Mouse (Mus musculus) CD8-positive naive resting alpha-beta T cell, adult 2 months (primary cell): ENCODE measurements around the gene Itih5.

Source experiments
- DNase-seq, 2 experiments: peaks; one replicate each; pipeline ENCODE4 v3.0.0; 2022; ENCODE audit warnings: low read depth in 2 of 2, low spot score in 2 of 2

The Itih5 gene

DNA sequence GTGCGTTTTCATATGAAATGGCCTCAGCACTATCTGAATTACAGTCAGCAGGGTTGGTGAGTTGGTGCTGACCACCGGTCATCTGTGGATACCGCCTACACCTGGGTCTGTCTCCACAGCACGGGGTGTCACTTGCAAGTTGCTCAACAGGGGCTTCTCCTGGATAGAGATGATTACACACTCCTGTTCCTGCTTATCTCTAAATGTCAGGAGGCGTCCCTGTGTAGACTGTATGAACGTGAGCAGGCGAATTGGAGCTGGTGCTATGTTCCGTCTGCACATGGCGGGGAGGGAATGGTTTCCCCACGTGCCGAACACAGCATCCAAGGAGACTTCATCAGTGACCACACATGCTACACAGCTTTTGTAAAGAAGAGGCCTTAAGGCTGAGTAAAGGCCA is 13.9 kb downstream of the Itih5 start:
- DNase-seq: no peak

DNA sequence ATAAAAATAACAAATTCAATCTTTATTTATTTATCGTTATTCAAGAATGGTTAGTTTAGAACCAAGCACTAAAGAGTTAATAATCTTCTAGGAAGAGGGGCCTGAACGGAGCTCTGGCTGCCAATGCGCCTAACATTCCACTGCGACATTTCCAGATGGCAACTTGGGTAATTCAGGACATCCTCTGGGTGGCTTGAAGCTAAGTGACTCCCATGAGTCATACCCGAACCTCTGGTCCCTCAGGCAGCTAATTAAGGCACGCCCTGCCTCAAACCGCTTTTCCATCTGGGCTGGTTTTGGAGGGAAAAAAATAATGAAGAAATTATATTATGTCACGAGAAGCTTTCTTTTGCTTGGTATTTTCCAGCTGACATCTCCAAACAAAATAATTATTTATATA is 14.6 kb downstream of the Itih5 start:
- no peak for DNase-seq

DNA sequence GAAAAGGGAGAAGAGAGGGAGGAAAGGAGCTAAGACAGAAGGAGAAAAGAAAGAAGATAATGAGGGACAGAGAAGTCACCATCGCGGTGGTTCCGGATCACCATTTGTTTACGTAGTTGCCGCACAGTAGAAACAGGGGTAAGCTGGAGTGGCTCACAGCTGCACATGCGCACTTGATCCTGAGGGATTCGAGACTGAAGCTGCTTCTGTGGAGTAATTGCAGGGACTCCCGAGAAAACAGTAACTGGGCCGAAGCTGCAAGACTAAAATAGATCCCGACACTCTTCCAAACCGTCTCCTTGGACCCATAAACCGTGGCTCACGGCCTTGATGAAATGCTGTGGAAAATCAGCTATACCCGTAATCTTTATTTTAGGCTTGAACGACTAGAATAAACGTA is 16.6 kb downstream of the Itih5 start:
- no peak for DNase-seq

DNA sequence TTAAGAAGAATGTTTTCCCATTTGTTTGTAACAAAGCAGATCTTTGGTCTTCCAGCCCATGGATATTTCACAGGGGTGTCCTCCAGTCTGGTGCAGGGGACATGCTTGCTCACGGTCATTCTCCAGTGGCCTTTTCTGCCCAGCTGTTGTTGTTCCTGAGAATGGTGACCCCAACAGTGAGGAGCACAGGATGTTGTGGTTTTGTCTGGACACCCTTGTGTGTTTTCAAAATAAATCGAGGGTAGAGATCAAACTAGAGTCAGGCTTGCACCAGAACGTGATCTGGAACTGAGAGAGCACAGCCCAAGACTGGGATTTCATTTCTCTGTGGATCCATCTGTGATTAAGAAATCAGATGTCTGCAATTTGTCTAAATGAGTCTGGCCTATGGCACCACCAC is 40.2 kb downstream of the Itih5 start:
- no peak for DNase-seq

DNA sequence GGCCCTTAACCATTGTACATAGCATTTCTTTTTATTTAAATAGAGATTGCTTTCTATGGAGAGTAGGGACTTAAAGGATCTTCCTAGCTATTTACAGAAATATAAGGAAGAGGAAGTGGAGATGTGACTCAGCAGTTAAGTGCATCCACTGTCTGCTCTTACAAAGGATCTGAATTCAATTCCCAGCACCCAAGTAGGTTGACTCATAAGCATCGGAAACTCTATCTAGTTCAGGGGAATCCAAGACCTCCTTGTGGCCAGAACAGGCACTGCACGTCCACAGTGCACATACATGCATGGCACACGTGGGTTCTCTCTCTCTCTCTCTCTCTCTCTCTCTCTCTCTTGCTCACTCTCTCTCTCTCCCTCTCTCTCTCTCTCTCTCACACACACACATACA is 41.8 kb downstream of the Itih5 start:
- DNase-seq: no peak

- no peak for DNase-seq
Observed at GRCm38 (mm10) chr2:10199326-10199725, 46.0 kb downstream of the Itih5 start.

GRCm38 (mm10) chr2:10200736-10201285 is 47.4 kb downstream of the Itih5 start:
- no peak for DNase-seq

GRCm38 (mm10) chr2:10204301-10204700 is 50.9 kb downstream of the Itih5 start:
- no peak for DNase-seq

- no peak for DNase-seq
Observed at GRCm38 (mm10) chr2:10213468-10213867, 60.1 kb downstream of the Itih5 start.

DNA sequence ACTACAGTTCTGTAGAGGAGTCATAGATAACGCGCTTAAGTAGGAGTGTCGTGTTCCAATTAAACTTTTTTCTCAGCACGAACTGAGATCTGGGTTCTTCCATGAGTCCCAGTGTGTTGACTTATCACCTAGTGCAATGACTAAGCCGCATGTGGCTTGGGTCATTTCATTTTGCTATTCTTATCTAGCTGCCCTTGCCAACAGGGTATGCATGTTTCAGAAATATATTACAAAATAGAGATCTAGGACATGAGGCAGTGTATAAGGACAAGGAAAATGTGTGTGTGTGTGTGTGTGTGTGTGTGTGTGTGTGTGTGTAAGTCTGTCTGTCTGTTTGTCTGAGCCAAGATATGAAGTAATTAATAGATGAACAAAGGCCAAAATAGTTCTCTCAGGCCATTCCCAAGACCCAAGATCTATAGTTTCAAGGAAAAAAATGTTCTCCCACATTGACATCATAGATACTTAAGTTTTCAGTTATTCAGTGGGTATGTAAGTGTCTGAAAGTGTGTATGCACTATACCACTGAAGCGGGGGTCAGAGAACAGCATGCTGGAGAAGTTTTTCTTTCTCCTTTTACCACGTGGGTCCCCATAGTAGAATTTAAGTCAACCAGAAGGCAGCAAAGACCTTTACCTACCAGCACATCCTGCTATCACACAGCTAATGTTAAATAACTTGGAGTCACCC is 62.6 kb downstream of the Itih5 start:
- DNase-seq: no peak

DNA sequence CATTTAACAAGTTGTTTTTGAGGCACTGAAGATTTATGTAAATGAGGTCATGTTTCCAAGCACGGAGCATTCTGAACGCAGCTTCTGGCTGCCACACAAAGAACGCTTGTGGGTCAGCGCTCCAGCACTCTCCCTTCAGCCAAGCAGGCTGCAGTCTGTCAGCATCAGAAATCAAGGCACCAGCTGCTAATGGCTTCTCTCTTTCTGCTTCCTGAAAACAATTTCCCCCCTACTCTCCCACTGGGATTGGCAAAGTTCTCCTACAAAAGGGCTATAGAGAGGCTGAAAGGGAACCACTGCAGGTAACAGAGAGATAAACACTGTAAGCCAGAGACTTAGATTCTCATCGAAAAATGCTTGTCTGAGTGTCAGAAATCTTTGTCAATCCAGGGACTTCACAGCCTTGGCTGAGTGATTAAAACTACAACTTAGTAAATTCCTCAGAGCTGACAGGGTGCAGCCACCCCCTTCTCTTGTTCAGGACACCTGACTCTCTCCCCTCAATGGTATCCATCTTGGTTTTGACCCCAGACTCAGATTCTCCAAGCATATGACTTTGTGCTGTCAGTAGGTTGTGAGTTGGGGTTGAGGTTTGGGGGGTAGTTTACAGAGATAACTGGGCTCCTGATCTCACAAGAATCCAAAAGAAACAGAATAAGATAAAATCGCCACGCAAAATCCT is 63.3 kb downstream of the Itih5 start:
- no peak for DNase-seq

- no peak for DNase-seq
Observed at GRCm38 (mm10) chr2:10221862-10222261, 68.5 kb downstream of the Itih5 start.

- no peak for DNase-seq
Observed at GRCm38 (mm10) chr2:10226907-10227306, 73.5 kb downstream of the Itih5 start.

DNA sequence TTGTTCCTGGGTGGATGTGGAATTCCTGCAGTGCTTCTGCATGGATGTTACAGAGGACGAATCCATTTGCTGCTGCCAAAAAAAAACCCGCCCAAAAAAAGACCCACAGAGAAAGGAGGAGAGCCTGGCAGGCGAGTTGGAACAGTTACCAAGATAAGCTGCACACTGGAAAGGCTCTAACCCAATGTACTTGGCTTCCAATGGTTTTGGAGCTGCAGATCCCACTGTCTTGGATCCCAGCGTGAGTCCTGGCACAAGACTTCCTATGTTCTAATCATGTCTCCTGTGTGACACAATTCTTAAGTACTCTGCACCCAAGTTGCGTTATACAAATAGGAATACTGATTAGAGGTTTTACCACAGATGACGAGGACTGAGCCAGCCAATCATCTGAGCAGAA is 78.6 kb downstream of the Itih5 start:
- DNase-seq: no peak

DNA sequence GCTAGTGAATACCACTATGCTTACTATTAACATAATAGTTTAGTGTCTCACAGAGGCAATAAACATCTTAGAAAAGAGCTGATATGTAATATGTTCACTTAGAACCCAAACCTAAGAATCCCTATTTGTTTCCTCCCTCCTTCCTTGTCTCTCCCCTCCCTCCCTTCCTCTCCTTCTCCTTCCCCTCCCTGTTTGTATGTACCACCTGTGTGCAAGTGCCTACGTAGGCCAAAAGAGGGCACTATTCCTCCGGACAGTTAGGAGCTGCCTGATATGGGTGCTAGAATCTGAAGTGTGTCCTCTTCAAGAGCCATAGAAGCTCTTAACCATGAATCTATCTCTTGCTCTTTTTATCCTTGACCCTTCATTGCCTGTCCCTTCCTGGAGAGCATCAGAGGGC is 83.2 kb downstream of the Itih5 start:
- DNase-seq: no peak

- no peak for DNase-seq
Observed at GRCm38 (mm10) chr2:10242970-10243369, 89.6 kb downstream of the Itih5 start.

DNA sequence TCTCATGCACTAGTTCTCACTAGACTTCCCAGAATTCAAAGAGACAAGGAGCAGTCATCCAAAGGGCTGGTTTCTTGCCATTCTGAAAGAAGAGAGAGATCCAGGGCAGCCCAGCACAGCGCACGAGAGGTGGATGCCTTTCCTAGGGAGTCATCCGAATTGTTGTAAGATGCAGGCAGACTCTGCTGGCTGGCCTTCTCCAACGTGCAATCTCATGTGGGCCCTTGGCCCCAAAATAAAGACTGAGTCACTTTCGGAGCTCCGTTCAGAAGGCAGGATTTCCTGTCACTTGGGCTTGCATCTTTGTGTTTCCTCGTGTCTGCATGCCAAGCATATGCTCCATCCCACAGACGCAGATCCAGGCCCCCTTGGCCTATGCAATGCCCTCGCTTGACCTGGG is 97.1 kb downstream of the Itih5 start:
- DNase-seq: no peak

DNA sequence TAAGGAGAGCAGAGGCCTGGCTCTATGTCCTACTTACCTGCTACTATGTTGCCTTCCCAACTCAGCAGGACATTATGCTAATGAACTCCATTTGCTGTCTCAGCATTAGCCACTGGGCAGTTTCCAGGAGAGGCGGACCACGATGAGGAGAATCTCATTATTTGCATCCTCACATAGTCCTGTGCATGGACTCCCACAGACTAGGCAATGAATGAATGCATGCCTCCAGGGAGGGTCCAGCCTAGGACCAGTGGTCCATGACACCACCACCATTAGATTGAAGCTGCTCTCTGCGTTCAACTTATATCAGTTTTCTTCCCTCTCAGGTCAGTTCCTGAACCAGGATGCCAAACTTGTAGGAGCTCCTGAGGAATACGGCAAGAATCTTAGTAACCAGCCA is 97.6 kb downstream of the Itih5 start:
- DNase-seq: no peak

DNA sequence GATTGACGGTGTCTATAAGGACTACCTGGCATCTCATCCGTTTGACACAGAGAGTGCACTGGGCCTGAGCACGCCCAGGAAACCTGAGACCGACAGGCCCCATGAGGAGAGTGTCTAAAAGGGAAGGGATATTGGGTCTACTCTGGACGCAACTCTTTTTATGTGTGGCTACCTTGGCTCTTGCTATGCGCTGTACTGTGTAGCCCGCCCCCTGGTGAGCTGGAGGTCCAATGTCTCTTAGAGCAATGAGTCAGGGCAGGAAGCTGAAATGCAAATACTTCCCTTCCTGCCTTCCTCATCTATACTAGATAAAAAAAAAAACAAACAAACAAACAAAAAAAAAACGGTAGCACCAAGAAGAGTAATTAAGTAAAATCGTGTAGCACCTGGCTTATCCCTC is 98.1 kb downstream of the Itih5 start:
- DNase-seq: no peak

DNA sequence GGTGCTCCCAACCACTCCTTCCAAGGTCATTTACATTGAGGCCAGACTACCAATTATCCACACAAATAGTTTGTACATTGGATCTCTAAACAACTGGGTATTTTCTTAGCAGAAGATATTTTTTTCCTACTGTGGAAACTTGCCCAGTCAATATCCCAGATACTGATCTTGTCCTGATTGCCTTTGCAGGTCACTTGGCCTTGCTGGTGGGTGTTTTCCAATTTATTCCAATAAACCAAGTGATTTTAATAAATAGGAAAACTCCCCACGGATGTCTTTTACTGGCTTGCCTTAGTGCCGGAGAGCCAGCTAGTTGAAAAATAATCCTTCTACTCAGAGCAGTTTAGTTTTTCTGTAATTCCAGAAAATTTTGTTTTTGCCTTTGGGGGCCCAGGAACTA is 98.6 kb downstream of the Itih5 start:
- DNase-seq: no peak

GRCm38 (mm10) chr2:10253351-10253750 is 100.0 kb downstream of the Itih5 start:
- no peak for DNase-seq

DNA sequence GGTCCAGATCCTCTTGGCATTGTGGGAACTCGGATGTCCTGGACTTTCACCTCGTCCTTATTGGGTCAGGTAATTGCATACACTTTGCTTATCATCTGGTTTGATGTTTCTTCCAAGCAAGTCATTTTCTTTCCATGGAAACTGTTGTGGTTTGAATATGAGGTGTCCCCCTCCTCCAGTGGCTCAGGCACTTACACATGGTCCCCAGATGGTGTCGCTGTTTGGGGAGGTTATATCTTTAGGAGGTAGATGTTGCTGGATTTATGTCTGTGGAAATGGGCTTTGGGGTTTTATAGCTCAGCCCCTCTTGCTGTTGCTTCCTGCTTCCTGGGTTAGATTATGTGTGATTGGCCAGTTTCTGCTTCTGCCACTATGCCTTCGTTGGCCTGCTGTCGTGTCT is 103.6 kb downstream of the Itih5 start:
- no peak for DNase-seq

DNA sequence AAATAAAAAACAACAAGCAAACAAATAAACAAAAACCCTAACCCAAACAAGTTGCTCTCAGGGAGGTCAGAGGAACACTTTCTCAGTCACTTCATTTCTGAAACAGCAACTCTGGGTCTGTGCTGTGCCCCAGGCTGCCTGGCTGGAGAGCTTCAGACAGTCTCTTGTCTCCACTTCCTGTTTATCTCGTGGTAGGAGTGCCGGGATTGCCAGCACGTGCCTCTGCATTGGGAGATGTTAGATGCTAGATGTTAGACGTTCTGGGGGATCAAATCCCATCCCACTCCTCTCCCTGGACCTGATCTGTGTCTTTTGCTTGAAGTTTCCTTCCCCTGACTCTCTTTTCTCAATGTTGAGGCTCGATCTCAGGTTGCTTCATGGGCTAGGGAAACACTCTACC is 104.9 kb downstream of the Itih5 start:
- DNase-seq: no peak
